Mouse (Mus musculus): ENCODE measurements around the gene Ubiad1. TPM values are rescaled to one million over a fixed set of nuclear protein-coding genes. Genes with fewer than 3 reads are reported as not detected.

The Ubiad1 gene
- 2.8 TPM for polyA plus RNA-seq (2014; fragmentation: Illumina TruSeq; extraction: RNeasy Lipid Tissue Mini Kit (QIAGEN cat#74804); ENCODE audit: low read depth, low replicate concordance)

DNA sequence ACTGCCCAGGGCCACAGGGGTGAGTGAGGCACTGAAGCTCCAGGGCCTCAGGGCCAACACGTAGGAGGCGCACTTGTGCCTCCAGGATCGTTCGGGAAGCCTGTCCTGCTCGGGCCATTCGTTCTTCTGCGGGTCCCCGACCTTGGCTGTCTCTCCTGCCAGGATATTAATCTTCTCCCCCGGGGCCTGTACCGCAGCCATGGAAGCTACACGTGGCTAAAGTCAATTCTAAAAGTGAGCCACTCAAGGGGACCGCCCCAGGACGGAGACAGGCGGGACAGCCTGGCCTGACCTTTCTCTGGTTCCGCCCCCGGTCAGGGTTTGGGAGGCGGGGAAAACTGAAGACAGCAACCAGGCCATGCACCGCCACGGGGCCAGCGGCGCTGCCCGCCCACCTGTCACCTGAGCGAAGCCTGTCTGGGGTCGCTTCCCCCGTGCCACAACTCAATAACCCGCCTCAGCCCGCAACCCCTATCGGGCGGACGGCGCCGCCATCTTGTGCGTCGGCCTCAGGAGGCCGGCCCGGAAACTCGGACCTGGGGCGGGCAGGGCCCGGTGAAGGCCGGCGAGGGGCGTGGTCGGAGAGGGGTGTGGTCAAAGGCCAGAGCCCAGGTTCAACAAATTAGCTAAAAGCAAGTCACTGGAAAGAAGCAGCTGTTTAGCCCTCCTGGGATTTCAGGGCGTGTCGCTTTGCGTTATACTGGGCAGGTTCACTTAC is at the start of gene Ubiad1:
Gene Ubiad1, minus strand, starts transcription at position 522 of the 718 bp plus-strand sequence.

DNA sequence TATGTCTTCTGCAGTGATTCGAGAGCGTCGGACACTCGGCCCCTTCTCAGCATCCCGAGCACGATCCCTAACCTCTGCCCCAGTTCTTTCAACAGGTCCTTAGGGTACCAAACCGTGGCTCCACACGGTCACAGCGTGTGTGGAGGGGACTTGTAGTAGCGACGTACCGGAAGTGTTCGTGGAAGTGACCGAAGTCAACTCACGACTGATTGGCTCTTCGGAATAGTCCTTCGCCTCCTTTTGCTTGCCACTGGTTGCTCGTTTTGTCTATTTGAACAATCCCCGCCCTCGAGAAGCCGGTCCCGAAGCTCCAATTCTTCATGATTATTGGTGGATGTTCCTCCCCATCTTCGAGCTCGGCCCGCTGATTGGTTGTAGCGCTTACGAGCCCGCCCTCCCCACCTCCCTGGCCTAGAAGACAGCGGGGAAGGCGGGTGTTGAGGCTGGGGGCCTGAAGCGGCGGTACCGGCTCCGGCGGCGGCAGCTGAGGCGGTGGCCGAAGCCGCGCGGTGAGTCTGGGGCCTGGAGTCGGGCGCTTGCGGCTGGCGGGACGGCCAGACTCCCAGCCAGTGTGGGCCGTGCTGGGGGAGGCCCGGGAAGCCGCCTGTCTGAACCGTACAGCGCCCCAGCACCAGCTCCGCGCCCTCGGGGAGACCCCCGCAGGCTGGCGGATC is 3.7 kb upstream of the Ubiad1 start, which contains the start of gene Mtor:
Gene Mtor, plus strand, starts transcription at position 433 of the 674 bp plus-strand sequence.

Other genes starting within 250 kb of the Ubiad1 start
- gene Disp3, start 156.8 kb downstream of the Ubiad1 start, polyA plus RNA-seq (2014; fragmentation: Illumina TruSeq; extraction: RNeasy Lipid Tissue Mini Kit (QIAGEN cat#74804); ENCODE audit: low read depth, low replicate concordance), result not detected
- gene Mtor, start 3.8 kb upstream of the Ubiad1 start, polyA plus RNA-seq (2014; fragmentation: Illumina TruSeq; extraction: RNeasy Lipid Tissue Mini Kit (QIAGEN cat#74804); ENCODE audit: low read depth, low replicate concordance), result 5.2 TPM
- gene Angptl7, start 55.7 kb upstream of the Ubiad1 start, polyA plus RNA-seq (2014; fragmentation: Illumina TruSeq; extraction: RNeasy Lipid Tissue Mini Kit (QIAGEN cat#74804); ENCODE audit: low read depth, low replicate concordance), result 8.2 TPM
- gene Exosc10, start 113.7 kb upstream of the Ubiad1 start, polyA plus RNA-seq (2014; fragmentation: Illumina TruSeq; extraction: RNeasy Lipid Tissue Mini Kit (QIAGEN cat#74804); ENCODE audit: low read depth, low replicate concordance), result 6.7 TPM
- not detected for gene Srm, start 146.7 kb upstream of the Ubiad1 start, polyA plus RNA-seq (2014; fragmentation: Illumina TruSeq; extraction: RNeasy Lipid Tissue Mini Kit (QIAGEN cat#74804); ENCODE audit: low read depth, low replicate concordance)
- gene Masp2, start 157.8 kb upstream of the Ubiad1 start, polyA plus RNA-seq (2014; fragmentation: Illumina TruSeq; extraction: RNeasy Lipid Tissue Mini Kit (QIAGEN cat#74804); ENCODE audit: low read depth, low replicate concordance), result not detected
- gene Tardbp, start 182.2 kb upstream of the Ubiad1 start, polyA plus RNA-seq (2014; fragmentation: Illumina TruSeq; extraction: RNeasy Lipid Tissue Mini Kit (QIAGEN cat#74804); ENCODE audit: low read depth, low replicate concordance), result 892 TPM
- gene Gm572, start 198.5 kb upstream of the Ubiad1 start, polyA plus RNA-seq (2014; fragmentation: Illumina TruSeq; extraction: RNeasy Lipid Tissue Mini Kit (QIAGEN cat#74804); ENCODE audit: low read depth, low replicate concordance), result not detected